Mouse (Mus musculus): ENCODE data around the gene Copz1. TPM values are rescaled to one million over a fixed set of nuclear protein-coding genes. Genes with fewer than 3 reads are reported as not detected.
"Not testable (repeated sequence)": the region's sequence is repeated elsewhere in the genome, so short reads cannot be mapped to it uniquely, and the experiment has no call there.

Gene Copz1
- polyA plus RNA-seq, 1 experiment from 2014 or later, result 300 TPM

GRCm38 (mm10) chr15:103255169-103255568 is 17.3 kb upstream of the Copz1 start:
- Histone ChIP-seq H3K4me2 (peak overlapping the region; percentile 85), H3K36me3 (0 out of 2 replicates have a peak, but pooled peaks cover 4% of the 10 kb centered on the region), H3K9ac (peak overlapping the region; percentile 61), H3K4me3 (replicated peaks) (peak overlapping the region; percentile 50), H3K27ac (peak overlapping the region; percentile 87), H3K4me1 (peaks cover 32% of the 10 kb centered on the region), H3K9me3 (replicated peaks) (no peaks in the 10 kb centered on the region), H3K27me3 (no peaks in the 10 kb centered on the region)
- peak; percentile 71 for ATAC-seq (replicated peaks; ENCODE audit: low FRiP score)
- WGBS, result 0% methylated on average over 24 of the region's 25 CpGs

- Histone ChIP-seq H3K9me3 (replicated peaks) (no peaks in the 10 kb centered on the region), H3K27me3 (no peaks in the 10 kb centered on the region), H3K4me2 (no peak overlapping the region), H3K4me3 (replicated peaks) (no peak overlapping the region), H3K36me3 (no peaks in the 10 kb centered on the region), H3K27ac (no peak overlapping the region), H3K9ac (no peak overlapping the region), H3K4me1 (peaks cover 33% of the 10 kb centered on the region)
- ATAC-seq (replicated peaks; ENCODE audit: low FRiP score), result no peak
- WGBS, result 87% methylated on average over 6 of the region's 6 CpGs
Observed at GRCm38 (mm10) chr15:103256210-103256986, 16.1 kb upstream of the Copz1 start.

- ATAC-seq (replicated peaks; ENCODE audit: low FRiP score), result peak; percentile 86
- Histone ChIP-seq H3K4me2 (peak within 1 kb of the TSS; percentile 52), H3K4me3 (replicated peaks) (peak within 1 kb of the TSS; percentile 15), H3K27me3 (no peaks in the 10 kb centered on the region), H3K4me1 (peaks cover 33% of the 10 kb centered on the region), H3K27ac (no peak within 1 kb of the TSS), H3K9ac (no peak within 1 kb of the TSS), H3K9me3 (replicated peaks) (no peaks in the 10 kb centered on the region), H3K36me3 (no peaks in the 10 kb centered on the region)
- 14% methylated on average over 15 of the region's 15 CpGs for WGBS
Observed at GRCm38 (mm10) chr15:103257790-103258728, 14.5 kb upstream of the Copz1 start, which contains the start of gene Nfe2. Gene Nfe2, minus strand, starts transcription at chr15:103258403.

GRCm38 (mm10) chr15:103259162-103259561 is 13.4 kb upstream of the Copz1 start:
- no peak overlapping the region for H3K9ac ChIP-seq
- no peaks in the 10 kb centered on the region for H3K9me3 ChIP-seq (replicated peaks)
- no peak for ATAC-seq (replicated peaks; ENCODE audit: low FRiP score)
- H3K27ac ChIP-seq, result no peak overlapping the region
- WGBS, result 78% methylated on average over 5 of the region's 5 CpGs
- no peak overlapping the region for H3K4me3 ChIP-seq (replicated peaks)
- H3K27me3 ChIP-seq, result no peaks in the 10 kb centered on the region
- H3K4me1 ChIP-seq, result peaks cover 33% of the 10 kb centered on the region
- no peak overlapping the region for H3K4me2 ChIP-seq
- no peaks in the 10 kb centered on the region for H3K36me3 ChIP-seq

GRCm38 (mm10) chr15:103259989-103260388 is 12.5 kb upstream of the Copz1 start:
- Histone ChIP-seq H3K4me2 (no peak overlapping the region), H3K27ac (no peak overlapping the region), H3K4me3 (replicated peaks) (no peak overlapping the region), H3K9ac (no peak overlapping the region), H3K4me1 (peaks cover 26% of the 10 kb centered on the region), H3K9me3 (replicated peaks) (no peaks in the 10 kb centered on the region), H3K27me3 (no peaks in the 10 kb centered on the region), H3K36me3 (no peaks in the 10 kb centered on the region)
- WGBS, result 47% methylated on average over 1 of the region's 1 CpGs
- ATAC-seq (replicated peaks; ENCODE audit: low FRiP score), result no peak

- no peak overlapping the region for H3K9ac ChIP-seq
- no peaks in the 10 kb centered on the region for H3K36me3 ChIP-seq
- 86% methylated on average over 2 of the region's 2 CpGs for WGBS
- H3K4me2 ChIP-seq, result no peak overlapping the region
- ATAC-seq (replicated peaks; ENCODE audit: low FRiP score), result no peak
- H3K27ac ChIP-seq, result no peak overlapping the region
- no peaks in the 10 kb centered on the region for H3K9me3 ChIP-seq (replicated peaks)
- no peaks in the 10 kb centered on the region for H3K27me3 ChIP-seq
- H3K4me3 ChIP-seq (replicated peaks), result no peak overlapping the region
- H3K4me1 ChIP-seq, result 0 out of 2 replicates have a peak, but pooled peaks cover 5% of the 10 kb centered on the region
Observed at GRCm38 (mm10) chr15:103264794-103265193, 7.7 kb upstream of the Copz1 start.

- Histone ChIP-seq H3K4me1 (peaks cover 9% of the 10 kb centered on the region), H3K36me3 (no peaks in the 10 kb centered on the region), H3K27me3 (no peaks in the 10 kb centered on the region), H3K9me3 (replicated peaks) (no peaks in the 10 kb centered on the region), H3K27ac (no peak overlapping the region), H3K4me2 (no peak overlapping the region), H3K4me3 (replicated peaks) (no peak overlapping the region), H3K9ac (no peak overlapping the region)
- 82% methylated on average over 4 of the region's 4 CpGs for WGBS
- ATAC-seq (replicated peaks; ENCODE audit: low FRiP score), result no peak
Observed at GRCm38 (mm10) chr15:103268903-103269302, 3.6 kb upstream of the Copz1 start.

- not testable (repeated sequence) for H3K36me3 ChIP-seq; H3K4me3 ChIP-seq (replicated peaks); H3K9ac ChIP-seq; H3K27ac ChIP-seq; H3K27me3 ChIP-seq; H3K4me2 ChIP-seq; ATAC-seq (replicated peaks; ENCODE audit: low FRiP score); H3K9me3 ChIP-seq (replicated peaks)
- H3K4me1 ChIP-seq, result peaks cover 33% of the 10 kb centered on the region
- WGBS, result 84% methylated on average over 3 of the region's 3 CpGs
Observed at GRCm38 (mm10) chr15:103275943-103276342, 3.4 kb downstream of the Copz1 start.

GRCm38 (mm10) chr15:103277949-103278348 is 5.4 kb downstream of the Copz1 start:
- H3K4me1 ChIP-seq, result peaks cover 38% of the 10 kb centered on the region
- H3K27me3 ChIP-seq, result no peaks in the 10 kb centered on the region
- WGBS, result 29% methylated on average over 7 of the region's 7 CpGs
- 0 out of 2 replicates have a peak, but pooled peaks cover 4% of the 10 kb centered on the region for H3K36me3 ChIP-seq
- 0 out of 2 replicates have a peak overlapping the region, but pooled peaks have one; percentile 19 for H3K27ac ChIP-seq
- H3K9me3 ChIP-seq (replicated peaks), result no peaks in the 10 kb centered on the region
- no peak overlapping the region for H3K4me2 ChIP-seq
- H3K4me3 ChIP-seq (replicated peaks), result no peak overlapping the region
- no peak for ATAC-seq (replicated peaks; ENCODE audit: low FRiP score)
- no peak overlapping the region for H3K9ac ChIP-seq

- H3K4me3 ChIP-seq (replicated peaks), result no peak overlapping the region
- H3K27ac ChIP-seq, result no peak overlapping the region
- WGBS, result 43% methylated on average over 3 of the region's 3 CpGs
- no peaks in the 10 kb centered on the region for H3K9me3 ChIP-seq (replicated peaks)
- no peak for ATAC-seq (replicated peaks; ENCODE audit: low FRiP score)
- peaks cover 27% of the 10 kb centered on the region for H3K4me1 ChIP-seq
- no peak overlapping the region for H3K4me2 ChIP-seq
- H3K9ac ChIP-seq, result no peak overlapping the region
- H3K36me3 ChIP-seq, result 0 out of 2 replicates have a peak, but pooled peaks cover 7% of the 10 kb centered on the region
- H3K27me3 ChIP-seq, result no peaks in the 10 kb centered on the region
Observed at GRCm38 (mm10) chr15:103279750-103280149, 7.2 kb downstream of the Copz1 start.

- H3K36me3 ChIP-seq, result 0 out of 2 replicates have a peak, but pooled peaks cover 7% of the 10 kb centered on the region
- WGBS, result 55% methylated on average over 3 of the region's 3 CpGs
- H3K9me3 ChIP-seq (replicated peaks), result no peaks in the 10 kb centered on the region
- 0 out of 2 replicates have a peak overlapping the region, but pooled peaks have one; percentile 6 for H3K27ac ChIP-seq
- no peaks in the 10 kb centered on the region for H3K27me3 ChIP-seq
- H3K4me3 ChIP-seq (replicated peaks), result no peak overlapping the region
- no peak overlapping the region for H3K4me2 ChIP-seq
- no peak overlapping the region for H3K9ac ChIP-seq
- peaks cover 38% of the 10 kb centered on the region for H3K4me1 ChIP-seq
- ATAC-seq (replicated peaks; ENCODE audit: low FRiP score), result no peak
Observed at GRCm38 (mm10) chr15:103280817-103281464, 8.4 kb downstream of the Copz1 start.

All from kidney, embryonic 15.5 days (tissue).